Mouse (Mus musculus): Measurements from ENCODE around the gene Tars. TPM values are rescaled to one million over a fixed set of nuclear protein-coding genes. Genes with fewer than 3 reads are reported as not detected.

The Tars gene
- polyA plus RNA-seq, 1 experiment from 2014 or later: 88.0 TPM

GRCm38 (mm10) chr15:11392903-11393302, 6.6 kb downstream of the Tars start:
- 96% methylated on average over 16 of the region's 16 CpGs for WGBS
- no peak for DNase-seq (ENCODE audit: extremely low spot score, low spot score)
- Histone ChIP-seq H3K4me1 (peaks cover 4% of the 10 kb centered on the region), H3K4me3 (no peak overlapping the region), H3K27ac (no peak overlapping the region), H3K27me3 (ENCODE audit: poor library complexity, severe bottlenecking) (no peaks in the 10 kb centered on the region), H3K9me3 (no peaks in the 10 kb centered on the region), H3K36me3 (replicated peaks) (peaks cover 88% of the 10 kb centered on the region)

GRCm38 (mm10) chr15:11383796-11384195, 15.7 kb downstream of the Tars start:
- no peaks in the 10 kb centered on the region for H3K9me3 ChIP-seq
- no peak overlapping the region for H3K4me3 ChIP-seq
- H3K27ac ChIP-seq: no peak overlapping the region
- no peaks in the 10 kb centered on the region for H3K4me1 ChIP-seq
- WGBS: 97% methylated on average over 21 of the region's 21 CpGs
- H3K27me3 ChIP-seq (ENCODE audit: poor library complexity, severe bottlenecking): no peaks in the 10 kb centered on the region
- peaks cover 65% of the 10 kb centered on the region for H3K36me3 ChIP-seq (replicated peaks)
- no peak for DNase-seq (ENCODE audit: extremely low spot score, low spot score)

GRCm38 (mm10) chr15:11382585-11382984, 16.9 kb downstream of the Tars start:
- Histone ChIP-seq H3K27me3 (ENCODE audit: poor library complexity, severe bottlenecking) (no peaks in the 10 kb centered on the region), H3K9me3 (no peaks in the 10 kb centered on the region), H3K4me1 (no peaks in the 10 kb centered on the region), H3K4me3 (no peak overlapping the region), H3K27ac (no peak overlapping the region), H3K36me3 (replicated peaks) (peaks cover 53% of the 10 kb centered on the region)
- WGBS: 90% methylated on average over 12 of the region's 12 CpGs
- DNase-seq (ENCODE audit: extremely low spot score, low spot score): no peak

GRCm38 (mm10) chr15:11380616-11381015, 18.8 kb downstream of the Tars start:
- H3K4me1 ChIP-seq: no peaks in the 10 kb centered on the region
- H3K27me3 ChIP-seq (ENCODE audit: poor library complexity, severe bottlenecking): no peaks in the 10 kb centered on the region
- no peak overlapping the region for H3K27ac ChIP-seq
- 79% methylated on average over 8 of the region's 8 CpGs for WGBS
- no peak for DNase-seq (ENCODE audit: extremely low spot score, low spot score)
- H3K4me3 ChIP-seq: no peak overlapping the region
- H3K9me3 ChIP-seq: no peaks in the 10 kb centered on the region
- peaks cover 33% of the 10 kb centered on the region for H3K36me3 ChIP-seq (replicated peaks)

GRCm38 (mm10) chr15:11380087-11380530, 19.4 kb downstream of the Tars start:
- Histone ChIP-seq H3K27ac (no peak overlapping the region), H3K27me3 (ENCODE audit: poor library complexity, severe bottlenecking) (no peaks in the 10 kb centered on the region), H3K4me1 (0 out of 2 replicates have a peak, but pooled peaks cover 4% of the 10 kb centered on the region), H3K4me3 (no peak overlapping the region), H3K9me3 (no peaks in the 10 kb centered on the region), H3K36me3 (replicated peaks) (peaks cover 28% of the 10 kb centered on the region)
- WGBS: 51% methylated on average over 8 of the region's 8 CpGs
- no peak for DNase-seq (ENCODE audit: extremely low spot score, low spot score)

- Histone ChIP-seq H3K27ac (no peak overlapping the region), H3K9me3 (no peaks in the 10 kb centered on the region), H3K4me1 (0 out of 2 replicates have a peak, but pooled peaks cover 6% of the 10 kb centered on the region), H3K36me3 (replicated peaks) (peaks cover 23% of the 10 kb centered on the region), H3K27me3 (ENCODE audit: poor library complexity, severe bottlenecking) (no peaks in the 10 kb centered on the region), H3K4me3 (no peak overlapping the region)
- no peak for DNase-seq (ENCODE audit: extremely low spot score, low spot score)
- WGBS: 87% methylated on average over 8 of the region's 8 CpGs
These were observed 19.9 kb downstream of the Tars start for GRCm38 (mm10) chr15:11379431-11380086.

- 93% methylated on average over 7 of the region's 7 CpGs for WGBS
- no peak for DNase-seq (ENCODE audit: extremely low spot score, low spot score)
- Histone ChIP-seq H3K4me1 (0 out of 2 replicates have a peak, but pooled peaks cover 6% of the 10 kb centered on the region), H3K27ac (no peak overlapping the region), H3K27me3 (ENCODE audit: poor library complexity, severe bottlenecking) (no peaks in the 10 kb centered on the region), H3K36me3 (replicated peaks) (no peaks in the 10 kb centered on the region), H3K4me3 (no peak overlapping the region), H3K9me3 (no peaks in the 10 kb centered on the region)
These were observed 28.9 kb downstream of the Tars start for GRCm38 (mm10) chr15:11370477-11371085.

- Histone ChIP-seq H3K9me3 (no peaks in the 10 kb centered on the region), H3K4me1 (no peaks in the 10 kb centered on the region), H3K27ac (no peak overlapping the region), H3K36me3 (replicated peaks) (no peaks in the 10 kb centered on the region), H3K27me3 (ENCODE audit: poor library complexity, severe bottlenecking) (no peaks in the 10 kb centered on the region), H3K4me3 (no peak overlapping the region)
- no peak for DNase-seq (ENCODE audit: extremely low spot score, low spot score)
- 88% methylated on average over 3 of the region's 3 CpGs for WGBS
These were observed 29.9 kb downstream of the Tars start for GRCm38 (mm10) chr15:11369572-11369971.

- no peak for DNase-seq (ENCODE audit: extremely low spot score, low spot score)
- no peak overlapping the region for H3K4me3 ChIP-seq
- no peak overlapping the region for H3K27ac ChIP-seq
- H3K36me3 ChIP-seq (replicated peaks): no peaks in the 10 kb centered on the region
- no peaks in the 10 kb centered on the region for H3K4me1 ChIP-seq
- no peaks in the 10 kb centered on the region for H3K27me3 ChIP-seq (ENCODE audit: poor library complexity, severe bottlenecking)
- 97% methylated on average over 1 of the region's 1 CpGs for WGBS
- no peaks in the 10 kb centered on the region for H3K9me3 ChIP-seq
These were observed 34.7 kb downstream of the Tars start for GRCm38 (mm10) chr15:11364795-11365194.

- Histone ChIP-seq H3K36me3 (replicated peaks) (no peaks in the 10 kb centered on the region), H3K9me3 (no peaks in the 10 kb centered on the region), H3K27ac (no peak overlapping the region), H3K4me1 (no peaks in the 10 kb centered on the region), H3K4me3 (no peak overlapping the region), H3K27me3 (ENCODE audit: poor library complexity, severe bottlenecking) (no peaks in the 10 kb centered on the region)
- WGBS: 62% methylated on average over 2 of the region's 2 CpGs
- no peak for DNase-seq (ENCODE audit: extremely low spot score, low spot score)
These were observed 35.4 kb downstream of the Tars start for GRCm38 (mm10) chr15:11364112-11364511.

- Histone ChIP-seq H3K9me3 (no peaks in the 10 kb centered on the region), H3K4me3 (no peak overlapping the region), H3K27ac (no peak overlapping the region), H3K27me3 (ENCODE audit: poor library complexity, severe bottlenecking) (no peaks in the 10 kb centered on the region), H3K36me3 (replicated peaks) (no peaks in the 10 kb centered on the region), H3K4me1 (no peaks in the 10 kb centered on the region)
- DNase-seq (ENCODE audit: extremely low spot score, low spot score): no peak
- 88% methylated on average over 5 of the region's 5 CpGs for WGBS
These were observed 37.6 kb downstream of the Tars start for GRCm38 (mm10) chr15:11361824-11362223.

GRCm38 (mm10) chr15:11360888-11361287, 38.6 kb downstream of the Tars start:
- no peaks in the 10 kb centered on the region for H3K27me3 ChIP-seq (ENCODE audit: poor library complexity, severe bottlenecking)
- H3K9me3 ChIP-seq: no peaks in the 10 kb centered on the region
- 95% methylated on average over 1 of the region's 1 CpGs for WGBS
- no peak for DNase-seq (ENCODE audit: extremely low spot score, low spot score)
- H3K27ac ChIP-seq: no peak overlapping the region
- no peaks in the 10 kb centered on the region for H3K36me3 ChIP-seq (replicated peaks)
- no peak overlapping the region for H3K4me3 ChIP-seq
- H3K4me1 ChIP-seq: no peaks in the 10 kb centered on the region

- DNase-seq (ENCODE audit: extremely low spot score, low spot score): no peak
- H3K9me3 ChIP-seq: no peaks in the 10 kb centered on the region
- no peak overlapping the region for H3K4me3 ChIP-seq
- no peak overlapping the region for H3K27ac ChIP-seq
- H3K27me3 ChIP-seq (ENCODE audit: poor library complexity, severe bottlenecking): no peaks in the 10 kb centered on the region
- 97% methylated on average over 2 of the region's 2 CpGs for WGBS
- no peaks in the 10 kb centered on the region for H3K36me3 ChIP-seq (replicated peaks)
- no peaks in the 10 kb centered on the region for H3K4me1 ChIP-seq
These were observed 42.0 kb downstream of the Tars start for GRCm38 (mm10) chr15:11357501-11357900.

All from forebrain, embryonic 10.5 days (tissue).